Mouse (Mus musculus): Measurements from ENCODE around the gene Rxfp2.

The Rxfp2 gene

DNA sequence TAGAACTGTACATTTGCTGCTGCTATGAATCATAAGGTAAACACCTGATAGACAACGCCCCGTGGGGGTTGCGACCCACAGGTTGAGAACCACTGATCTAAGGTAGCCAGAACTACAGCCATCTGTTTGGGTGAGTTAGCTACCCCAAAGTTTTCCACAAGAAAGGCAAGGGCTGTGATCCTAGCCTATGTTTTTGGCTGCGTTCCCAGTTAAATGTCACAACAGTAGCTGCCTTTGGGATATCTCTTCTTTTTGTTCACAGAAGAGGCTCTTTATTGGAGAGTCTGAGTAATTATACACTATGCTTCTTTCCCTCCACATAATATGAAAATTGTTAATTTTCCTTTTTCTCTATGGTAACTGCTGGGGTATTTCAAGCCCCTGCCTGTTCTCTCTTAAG, 96.3 kb downstream of the Rxfp2 start:
- DNase-seq (ENCODE audit: low read depth, low spot score): no peak

DNA sequence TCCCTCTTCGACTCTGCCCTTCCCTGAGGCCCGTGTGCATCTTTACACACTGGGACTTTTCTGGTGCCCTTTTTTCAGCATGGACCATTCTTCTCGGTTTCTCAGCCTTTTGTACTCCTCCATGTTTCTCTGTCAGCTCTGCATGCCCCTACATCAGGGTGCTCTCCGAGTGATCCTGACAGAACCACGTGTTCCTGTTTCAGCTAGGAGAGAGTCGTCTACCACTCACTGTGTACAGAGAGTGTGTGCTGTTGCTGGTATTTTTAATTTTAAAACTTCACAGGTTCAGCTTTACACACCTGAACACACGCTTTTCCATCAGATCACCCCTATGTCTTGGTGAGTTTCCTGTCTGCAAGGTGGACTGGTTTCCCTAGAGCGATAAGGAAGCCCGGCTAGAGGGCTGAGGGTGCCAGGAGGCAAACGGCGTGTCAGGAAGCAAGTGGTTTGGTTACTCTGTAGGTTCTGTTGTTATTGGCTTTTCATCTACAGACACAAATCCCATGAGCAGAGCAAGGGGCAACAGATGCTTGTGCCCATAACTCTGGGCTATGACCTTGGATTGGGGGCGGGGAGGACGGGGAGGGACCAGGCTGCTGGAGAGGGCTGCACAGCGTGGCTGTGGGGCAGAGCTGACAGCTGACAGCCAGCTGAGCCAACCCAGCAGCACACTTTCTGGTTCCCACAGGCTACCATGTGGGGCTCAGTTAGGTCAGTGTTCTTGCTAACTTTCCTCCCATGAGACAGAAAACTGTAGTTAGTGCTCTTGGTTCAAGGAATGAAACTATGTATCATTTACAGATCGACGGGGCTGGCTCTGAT, 97.0 kb downstream of the Rxfp2 start:
- DNase-seq (ENCODE audit: low read depth, low spot score): no peak

DNA sequence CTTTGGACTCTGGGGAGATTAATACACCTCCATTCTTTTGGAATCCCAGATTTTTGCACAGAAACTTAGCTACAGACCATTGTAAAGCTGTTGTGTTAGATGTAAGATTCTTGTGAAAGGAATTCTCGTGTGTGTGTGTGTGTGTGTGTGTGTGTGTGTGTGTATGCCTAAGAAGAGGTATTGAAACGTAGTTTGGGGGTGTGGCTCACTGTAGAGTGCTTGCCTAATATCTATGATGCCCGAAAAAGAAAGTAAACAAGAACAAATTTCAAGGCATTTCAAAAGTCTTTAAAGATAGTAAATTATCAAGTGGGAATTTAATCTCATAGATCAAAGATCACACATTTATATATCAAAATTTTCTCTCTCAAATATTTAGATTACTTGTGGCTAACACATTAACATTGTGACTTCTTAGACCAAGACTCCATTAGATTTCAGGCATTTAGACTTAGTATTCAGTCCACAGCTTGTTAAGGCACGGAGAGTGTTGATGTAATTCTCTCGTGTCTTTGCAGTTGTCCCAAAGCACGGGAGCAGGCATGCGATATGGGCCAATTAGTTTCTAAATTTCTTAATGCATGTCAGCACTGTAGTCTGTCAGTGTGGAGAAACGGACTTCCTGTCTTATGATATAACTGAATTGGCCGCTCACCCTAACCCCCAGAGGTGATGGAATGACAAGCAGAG, 97.9 kb downstream of the Rxfp2 start:
- no peak for DNase-seq (ENCODE audit: low read depth, low spot score)

DNA sequence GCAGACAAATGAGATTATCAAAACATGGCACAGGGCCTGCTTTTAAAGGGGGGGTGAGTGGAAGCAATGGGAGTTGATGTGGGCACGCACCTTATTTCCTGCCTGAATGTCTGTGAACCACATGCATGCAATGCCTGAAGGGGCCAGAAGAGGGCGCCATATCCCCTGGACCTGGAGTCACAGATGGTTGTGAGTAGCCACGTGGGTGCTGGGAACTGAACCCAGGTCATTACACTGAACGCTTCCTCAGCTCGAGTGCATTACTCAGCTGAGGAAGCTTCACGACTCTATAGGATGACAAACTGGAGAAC, 98.4 kb downstream of the Rxfp2 start:
- DNase-seq (ENCODE audit: low read depth, low spot score): no peak

DNA sequence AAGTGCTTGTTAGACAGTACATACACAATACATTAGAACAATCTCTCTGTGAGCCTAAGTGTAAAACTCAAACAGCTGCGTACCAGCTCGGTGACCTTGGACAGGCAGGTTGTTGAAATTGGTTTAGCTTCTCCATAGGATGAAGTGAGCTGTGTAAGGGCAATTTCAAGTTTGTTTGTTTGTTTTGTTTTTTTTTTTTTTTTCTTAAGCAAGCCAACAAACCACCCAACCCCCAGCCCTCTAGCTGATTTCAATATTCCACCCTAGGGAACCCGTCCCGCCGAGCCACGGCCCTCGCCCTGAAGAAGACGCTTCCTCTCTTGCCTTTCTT, 99.6 kb downstream of the Rxfp2 start:
- no peak for DNase-seq (ENCODE audit: low read depth, low spot score)

DNA sequence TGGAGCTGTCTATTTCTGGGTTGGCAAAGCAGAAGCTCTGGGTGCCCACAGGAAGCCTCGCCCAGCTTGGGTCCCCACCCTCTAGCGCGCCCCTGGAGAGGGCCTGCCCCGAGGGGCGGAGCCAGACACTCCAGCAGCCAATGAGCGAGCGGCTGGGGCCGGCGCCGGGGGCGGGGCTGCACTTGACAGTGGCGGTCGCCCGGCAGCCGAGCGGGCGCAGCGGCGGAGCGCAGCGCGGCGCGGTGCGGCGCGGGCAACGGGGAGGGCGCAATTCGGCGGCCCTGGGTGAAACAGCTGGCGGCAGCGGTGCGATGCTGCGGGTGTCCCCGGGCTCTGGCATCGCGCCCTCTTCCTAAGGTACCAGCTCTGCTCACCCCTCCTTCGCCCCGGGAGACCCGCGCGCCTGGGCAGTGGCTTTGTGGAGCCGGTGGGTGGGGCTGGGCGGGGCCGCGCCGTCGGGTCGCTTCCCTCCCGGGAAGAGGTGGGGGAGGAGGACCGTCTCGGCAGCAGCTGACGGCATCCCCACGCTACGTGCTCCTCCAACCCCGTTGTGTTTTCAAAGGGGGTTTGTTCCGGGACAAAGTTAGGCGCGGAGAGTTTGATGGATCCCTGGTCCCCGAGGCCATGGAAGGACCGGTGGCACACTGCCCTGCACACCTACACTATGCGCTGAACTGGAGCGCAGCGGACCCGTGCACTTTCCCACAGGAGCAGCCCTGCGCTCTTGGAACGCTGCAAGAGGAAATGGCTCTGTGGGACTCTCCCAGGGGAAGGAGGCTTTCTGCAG, 100.2 kb downstream of the Rxfp2 start, which contains the start of gene Fry:
Gene Fry (plus strand): TSS at position 191 of the 787 bp plus-strand sequence.
- peak; percentile 46 for DNase-seq (ENCODE audit: low read depth, low spot score)

DNA sequence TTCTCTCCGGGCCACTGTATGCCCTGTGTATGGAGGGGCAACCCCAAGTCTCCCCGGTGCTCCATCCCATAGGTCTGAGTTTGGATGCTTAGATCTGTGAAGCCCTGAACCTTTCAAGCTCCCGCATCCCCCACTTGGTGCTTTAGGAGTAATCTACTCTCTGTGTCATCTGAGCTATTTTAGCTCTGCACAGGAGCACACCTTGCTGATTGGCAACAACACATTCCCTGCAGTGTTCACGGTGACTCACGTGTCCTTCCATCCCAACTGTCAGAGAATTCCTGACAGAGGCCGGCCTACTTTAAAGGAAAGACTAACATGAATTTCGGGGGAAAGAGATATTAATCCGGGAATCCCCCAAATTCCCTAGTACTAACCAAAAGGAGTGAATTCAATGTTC, 102.2 kb downstream of the Rxfp2 start:
- no peak for DNase-seq (ENCODE audit: low read depth, low spot score)

DNA sequence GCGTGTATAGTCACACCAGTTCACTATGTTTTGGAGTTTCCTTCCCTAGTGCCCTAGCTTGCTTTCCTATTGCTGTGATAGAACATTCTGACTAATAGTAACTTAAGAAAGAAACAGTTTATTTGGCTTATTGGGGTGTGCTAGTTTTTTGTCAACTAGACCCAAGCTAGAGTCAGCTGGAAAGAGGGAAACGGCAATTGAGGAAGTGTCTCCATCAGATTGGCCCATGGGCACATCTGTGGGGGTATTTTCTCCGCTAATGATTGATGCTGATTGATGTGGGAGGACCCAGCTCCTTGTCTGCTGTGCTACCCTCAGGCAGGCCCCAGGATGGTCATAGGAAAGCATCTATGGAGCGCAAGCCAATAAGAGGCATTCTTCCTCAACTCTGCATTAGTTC, 103.6 kb downstream of the Rxfp2 start:
- no peak for DNase-seq (ENCODE audit: low read depth, low spot score)

DNA sequence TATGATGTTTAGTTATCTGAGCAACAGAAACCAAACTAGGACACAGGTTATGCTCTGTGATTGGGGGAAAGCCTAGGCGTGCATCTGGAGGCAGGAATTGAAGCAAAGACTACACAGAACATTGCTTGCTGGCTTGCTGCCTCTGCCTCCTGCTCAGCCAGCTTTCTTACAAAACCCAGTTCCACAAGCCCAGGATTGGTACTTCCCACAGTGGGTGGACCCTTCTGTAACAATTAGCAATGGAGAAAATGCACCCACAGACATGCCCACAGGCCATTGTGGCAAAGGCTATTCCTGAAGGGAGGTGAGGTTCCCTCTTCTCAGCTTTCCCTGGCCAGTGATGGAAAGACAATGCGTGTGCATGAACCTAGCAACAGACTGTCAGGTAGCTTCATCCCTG, 104.1 kb downstream of the Rxfp2 start:
- no peak for DNase-seq (ENCODE audit: low read depth, low spot score)

DNA sequence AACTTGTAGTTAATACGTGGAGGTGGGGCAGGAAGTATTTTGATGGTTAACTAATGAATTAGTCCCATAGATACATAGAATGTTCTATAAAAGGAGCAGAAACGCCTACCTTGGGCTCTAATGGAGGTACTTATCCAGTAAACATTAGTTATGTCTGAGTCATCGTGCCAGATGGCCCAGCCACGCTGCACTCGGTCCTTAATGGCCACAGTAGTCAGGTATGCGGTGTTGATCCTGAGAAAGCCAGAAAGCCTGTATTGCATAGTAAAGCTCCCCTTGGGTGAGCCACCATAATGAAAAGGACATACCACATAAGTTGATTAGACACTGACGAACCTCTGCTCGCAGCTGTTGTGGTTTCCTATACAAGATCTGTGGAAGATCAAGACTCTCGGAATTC, 107.4 kb downstream of the Rxfp2 start:
- no peak for DNase-seq (ENCODE audit: low read depth, low spot score)

DNA sequence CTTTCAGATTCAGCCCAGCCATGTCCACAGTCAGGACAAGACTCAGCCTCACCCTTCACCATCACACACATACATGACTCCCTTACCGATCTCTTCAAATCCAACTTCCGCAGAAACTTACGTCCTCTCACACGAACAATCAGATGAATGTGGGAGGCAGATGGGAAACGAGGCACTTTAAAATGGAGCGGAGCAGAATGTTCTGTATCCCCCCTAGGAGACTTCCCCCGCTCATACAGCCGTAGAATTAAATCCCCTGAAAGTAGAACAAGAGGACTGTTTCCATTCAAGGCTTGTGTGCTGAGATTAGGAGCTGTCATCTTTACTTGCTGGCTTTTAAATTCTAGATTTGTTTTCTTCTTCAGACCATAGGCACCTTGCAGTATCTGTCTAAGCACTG, 110.0 kb downstream of the Rxfp2 start:
- DNase-seq (ENCODE audit: low read depth, low spot score): no peak

DNA sequence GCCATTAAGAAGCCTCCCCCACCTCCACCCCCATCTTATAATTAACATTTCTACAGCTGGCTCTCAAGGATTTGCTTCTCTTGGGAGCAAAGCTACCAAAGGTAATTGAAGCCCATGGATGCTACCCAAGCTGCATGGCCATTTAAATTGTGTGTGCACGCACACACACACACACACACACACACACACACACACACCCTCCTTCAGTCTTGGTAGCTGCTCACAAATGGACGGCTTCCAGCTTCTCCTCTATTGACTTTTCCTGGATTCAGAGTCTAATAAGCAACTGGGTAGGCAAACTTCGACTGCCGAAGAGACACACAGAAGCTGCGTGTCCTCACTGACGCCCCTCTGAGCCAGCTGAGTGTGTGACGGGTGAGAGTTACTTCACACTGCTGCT, 111.7 kb downstream of the Rxfp2 start:
- no peak for DNase-seq (ENCODE audit: low read depth, low spot score)

DNA sequence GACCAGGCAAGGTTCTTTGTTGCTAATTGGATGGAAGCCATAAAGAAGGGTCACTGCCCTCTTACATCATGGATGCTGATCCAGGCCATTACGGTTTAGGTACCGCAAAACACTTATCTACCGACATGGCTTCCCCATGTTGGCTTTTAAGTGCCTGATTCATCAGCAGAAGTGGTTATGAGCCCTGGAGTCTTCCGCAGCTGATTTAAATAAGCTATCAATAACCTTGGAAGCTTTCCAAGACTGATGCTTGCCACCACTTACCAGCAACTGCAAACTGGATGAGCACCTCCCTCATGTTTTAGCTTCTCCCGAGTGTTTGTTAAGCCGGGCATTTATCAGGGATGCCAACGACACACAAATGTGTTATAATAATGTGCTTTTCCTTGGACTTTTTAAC, 112.7 kb downstream of the Rxfp2 start:
- DNase-seq (ENCODE audit: low read depth, low spot score): no peak

Measured in WW6 (cell line).